Mouse (Mus musculus) telencephalon, adult 2 months (tissue): ENCODE data around the gene Apoa2.
"Not testable (repeated sequence)": the region's sequence is repeated elsewhere in the genome, so short reads cannot be mapped to it uniquely, and the experiment has no call there.

ENCODE experiments used
- DNase-seq: peaks from one replicate; pipeline ENCODE4 v3.0.0-alpha.2; 2011; ENCODE audit warnings: low read depth, low spot score

Gene Apoa2

GRCm38 (mm10) chr1:171235791-171236190 is 10.9 kb downstream of the Apoa2 start:
- no peak for DNase-seq

- DNase-seq: no peak
Observed at GRCm38 (mm10) chr1:171237438-171237837, 12.6 kb downstream of the Apoa2 start.

GRCm38 (mm10) chr1:171238463-171238862 is 13.6 kb downstream of the Apoa2 start:
- no peak for DNase-seq

- DNase-seq: no peak
Observed at GRCm38 (mm10) chr1:171239992-171240744, 15.3 kb downstream of the Apoa2 start.

GRCm38 (mm10) chr1:171240911-171241310 is 16.1 kb downstream of the Apoa2 start:
- no peak for DNase-seq

GRCm38 (mm10) chr1:171241952-171242351 is 17.1 kb downstream of the Apoa2 start:
- DNase-seq: not testable (repeated sequence)

GRCm38 (mm10) chr1:171245353-171245752 is 20.5 kb downstream of the Apoa2 start:
- DNase-seq: no peak

GRCm38 (mm10) chr1:171246709-171247452 is 22.0 kb downstream of the Apoa2 start:
- DNase-seq: peak; percentile 100

GRCm38 (mm10) chr1:171247453-171247841 is 22.6 kb downstream of the Apoa2 start:
- DNase-seq: no peak

GRCm38 (mm10) chr1:171247916-171248315 is 23.1 kb downstream of the Apoa2 start:
- DNase-seq: no peak

GRCm38 (mm10) chr1:171248386-171249226 is 23.8 kb downstream of the Apoa2 start:
- peak; percentile 55 for DNase-seq

GRCm38 (mm10) chr1:171249913-171250600 is 25.2 kb downstream of the Apoa2 start, which contains the start of gene Adamts4:
Adamts4 (plus strand) TSS chr1:171250421.
- peak; percentile 55 for DNase-seq

- DNase-seq: no peak
Observed at GRCm38 (mm10) chr1:171250680-171251593, 26.1 kb downstream of the Apoa2 start, which contains the start of gene Ndufs2. Ndufs2 (minus strand) TSS chr1:171251388.

- no peak for DNase-seq
Observed at GRCm38 (mm10) chr1:171251594-171252324, 26.9 kb downstream of the Apoa2 start.

- no peak for DNase-seq
Observed at GRCm38 (mm10) chr1:171252415-171252814, 27.6 kb downstream of the Apoa2 start.

- DNase-seq: no peak
Observed at GRCm38 (mm10) chr1:171256095-171256818, 31.4 kb downstream of the Apoa2 start.

- no peak for DNase-seq
Observed at GRCm38 (mm10) chr1:171256937-171257548, 32.2 kb downstream of the Apoa2 start.

GRCm38 (mm10) chr1:171257781-171258180 is 32.9 kb downstream of the Apoa2 start:
- DNase-seq: no peak
